Mouse (Mus musculus) inflammation-experienced regulatory T-cells (primary cell): ENCODE measurements around the gene Eva1b. TPM values are rescaled to one million over a fixed set of nuclear protein-coding genes. Genes with fewer than 3 reads are reported as not detected.

Experiments used
- polyA plus RNA-seq, 2 experiments: library from polyadenylated mRNA; unstranded; fragments of 100-300 nt; shearing (Covaris generic); gene quantifications; one replicate each; pipeline ENCODE4 v1.2.1; 2017

The Eva1b gene
- 10 to 100 TPM; 43.5 to 54.9 TPM for polyA plus RNA-seq

DNA sequence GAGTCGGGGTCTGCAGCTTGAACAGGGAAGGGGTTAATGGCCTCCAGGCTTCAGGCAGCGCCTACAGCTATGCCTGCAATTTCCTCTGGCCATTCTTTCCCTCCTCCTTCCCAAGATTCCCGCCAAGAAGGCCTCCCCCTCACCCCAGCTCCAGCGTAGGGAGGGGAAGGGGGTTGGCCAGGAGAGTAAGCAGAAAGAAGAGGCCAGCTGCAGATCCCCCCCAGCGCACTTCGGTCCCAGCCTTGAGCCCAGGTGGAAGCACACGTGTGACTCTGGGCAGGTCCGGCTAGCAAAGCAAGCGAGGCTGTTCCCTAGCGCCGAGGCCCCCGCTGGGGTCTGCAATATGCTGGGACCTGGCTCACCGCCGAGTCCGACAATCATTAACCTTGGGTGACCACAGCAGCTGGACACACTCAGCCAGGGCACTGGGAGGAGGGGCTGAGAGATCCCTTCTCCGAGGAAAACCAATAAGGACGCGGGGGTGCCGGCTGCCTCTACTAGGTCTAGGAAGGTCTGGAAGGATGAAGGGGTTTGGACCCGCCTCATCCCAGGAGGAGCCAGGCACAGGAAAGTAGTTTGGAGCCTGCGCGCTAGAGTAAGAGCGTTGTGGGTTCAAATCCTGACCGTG lies at the start of gene Eva1b:
TSS of gene Eva1b (plus strand) at position 212 of the 628 bp plus-strand sequence.

DNA sequence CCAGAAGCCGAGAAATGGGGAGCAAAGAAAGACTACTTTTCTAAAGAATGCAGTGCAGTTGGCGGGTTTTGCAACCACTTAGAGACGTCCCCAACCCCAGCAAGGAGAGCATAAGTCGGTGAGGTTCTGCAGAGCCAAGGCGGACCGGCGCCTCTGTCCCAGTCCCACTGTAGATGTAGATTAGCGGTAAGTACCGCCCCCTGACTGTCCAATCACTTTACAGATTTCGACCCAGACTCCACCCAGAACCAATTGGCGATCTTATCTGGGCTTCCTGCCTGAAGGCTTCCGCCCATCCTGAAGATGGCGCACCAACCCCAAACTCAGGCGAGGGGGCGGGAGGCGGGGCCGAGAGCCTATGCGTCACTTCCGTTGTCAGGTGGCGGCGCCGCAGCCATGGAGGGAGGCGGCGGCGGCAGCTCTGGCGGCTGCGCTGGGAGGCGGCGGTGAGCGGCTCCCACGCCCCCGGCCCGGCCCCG lies 43.9 kb upstream of the Eva1b start, which contains the start of gene Stk40:
TSS of gene Stk40 (plus strand) at position 368 of the 479 bp plus-strand sequence.

DNA sequence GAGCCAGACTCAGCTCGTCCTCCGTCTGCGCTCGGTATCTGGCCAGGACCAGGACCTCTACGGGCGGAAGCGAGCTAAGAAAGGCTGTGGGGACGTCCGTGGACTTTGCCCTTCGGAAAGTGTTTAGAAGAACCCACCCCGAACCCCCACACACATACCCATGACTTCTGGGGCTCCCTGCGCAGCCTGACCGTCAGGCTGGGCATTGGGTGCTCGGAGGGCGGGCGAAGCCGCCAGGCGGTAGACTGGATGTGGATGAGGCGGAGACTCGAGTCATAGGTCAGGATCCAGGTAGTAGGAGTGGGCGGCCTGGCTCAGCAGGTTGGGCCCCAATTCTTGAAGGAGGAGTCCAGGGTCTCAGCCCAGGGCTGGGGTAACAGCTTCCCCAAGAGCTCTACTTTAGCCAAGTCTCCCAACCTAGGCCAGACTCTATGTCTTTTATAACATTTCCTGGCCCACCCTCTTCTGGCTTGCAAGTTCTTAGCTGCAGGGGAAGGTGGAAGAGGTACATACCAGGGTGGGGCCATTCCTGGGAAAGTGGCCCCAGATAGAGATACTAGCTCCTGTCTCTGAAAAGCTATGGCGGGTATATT lies 15.6 kb downstream of the Eva1b start, which contains the start of gene Sh3d21:
TSS of gene Sh3d21 (minus strand) at position 425 of the 593 bp plus-strand sequence.

Other genes with a start within 250 kb of the Eva1b start
- under 1 TPM; 0.05 to 0.81 TPM for gene Csf3r, start 123.2 kb upstream of the Eva1b start, polyA plus RNA-seq
- 100 to 1,000 TPM in 1 of 2 experiments, 10 to 100 TPM in 1; 98.3 to 104 TPM for gene Mrps15, start 100.8 kb upstream of the Eva1b start, polyA plus RNA-seq
- 1 to 10 TPM in 1 of 2 experiments, under 1 TPM in 1; 0.37 to 4.8 TPM for gene Oscp1, start 89.2 kb upstream of the Eva1b start, polyA plus RNA-seq
- gene Lsm10, start 51.1 kb upstream of the Eva1b start, polyA plus RNA-seq = 10 to 100 TPM; 53.0 to 64.1 TPM
- gene Stk40, start 43.8 kb upstream of the Eva1b start, polyA plus RNA-seq = 10 to 100 TPM; 52.2 to 59.3 TPM
- gene Sh3d21, start 15.7 kb downstream of the Eva1b start, polyA plus RNA-seq = 1 to 10 TPM; 1.5 to 2.2 TPM
- gene Thrap3, start 55.0 kb downstream of the Eva1b start, polyA plus RNA-seq = 100 to 1,000 TPM; 175 to 176 TPM
- 10 to 100 TPM; 65.9 to 67.0 TPM for gene Map7d1, start 108.6 kb downstream of the Eva1b start, polyA plus RNA-seq
- 10 to 100 TPM; 85.6 to 91.2 TPM for gene Trappc3, start 114.6 kb downstream of the Eva1b start, polyA plus RNA-seq
- gene Col8a2, start 139.0 kb downstream of the Eva1b start, polyA plus RNA-seq = not detected
- 10 to 100 TPM; 68.3 to 80.0 TPM for gene Adprhl2, start 174.0 kb downstream of the Eva1b start, polyA plus RNA-seq
- under 1 TPM in 1 of 2 experiments, not detected in 1; 0.37 TPM for gene Tekt2, start 177.9 kb downstream of the Eva1b start, polyA plus RNA-seq